Mouse (Mus musculus): ENCODE measurements around the gene Wdr48.

Gene Wdr48

GRCm38 (mm10) chr9:119925120-119925657, 30.5 kb downstream of the Wdr48 start:
- DNase-seq (ENCODE audit: low spot score): no peak

GRCm38 (mm10) chr9:119925729-119926128, 31.1 kb downstream of the Wdr48 start:
- DNase-seq (ENCODE audit: low spot score): no peak

DNA sequence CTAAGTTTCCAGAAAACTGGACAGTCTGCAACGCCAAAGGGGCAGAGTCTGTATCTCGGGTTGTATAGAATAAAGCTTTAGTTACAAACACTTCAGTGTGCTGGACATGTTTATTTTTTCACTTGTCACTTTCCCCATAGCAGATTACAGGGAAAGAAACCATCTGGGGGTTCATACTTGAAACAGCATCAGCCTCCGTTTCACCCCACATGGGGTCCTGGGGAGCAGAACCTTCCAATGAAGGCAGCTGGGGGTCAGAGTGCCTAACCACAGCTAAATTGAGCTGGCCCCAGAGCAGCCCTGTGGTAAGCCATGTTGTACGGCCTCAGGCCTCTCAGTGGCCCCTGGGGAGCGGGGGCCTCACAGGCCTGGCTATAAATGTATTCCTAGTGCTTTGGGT, 31.8 kb downstream of the Wdr48 start:
- DNase-seq (ENCODE audit: low spot score): no peak

- no peak for DNase-seq (ENCODE audit: low spot score)
Measured at GRCm38 (mm10) chr9:119932358-119932757, 37.7 kb downstream of the Wdr48 start.

DNA sequence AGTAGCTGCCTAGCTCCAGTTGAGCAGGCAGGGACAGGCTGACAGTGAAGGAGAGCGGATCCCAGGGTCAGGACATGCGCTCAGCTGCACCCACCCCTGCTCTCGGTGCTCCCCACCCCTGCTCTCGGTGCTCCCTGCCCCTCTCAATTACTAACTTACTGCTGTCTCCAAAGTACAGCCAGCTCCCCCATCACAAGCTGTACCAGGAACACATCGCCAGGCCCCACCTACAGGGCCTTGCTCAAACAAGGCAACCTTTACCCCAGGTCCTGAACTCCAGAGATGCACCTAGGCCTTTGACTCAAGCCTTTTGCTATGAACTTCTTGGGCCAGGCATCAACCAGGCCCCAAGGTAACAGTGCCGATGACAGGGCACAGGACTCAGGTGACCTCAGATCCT, 39.0 kb downstream of the Wdr48 start:
- no peak for DNase-seq (ENCODE audit: low spot score)

DNA sequence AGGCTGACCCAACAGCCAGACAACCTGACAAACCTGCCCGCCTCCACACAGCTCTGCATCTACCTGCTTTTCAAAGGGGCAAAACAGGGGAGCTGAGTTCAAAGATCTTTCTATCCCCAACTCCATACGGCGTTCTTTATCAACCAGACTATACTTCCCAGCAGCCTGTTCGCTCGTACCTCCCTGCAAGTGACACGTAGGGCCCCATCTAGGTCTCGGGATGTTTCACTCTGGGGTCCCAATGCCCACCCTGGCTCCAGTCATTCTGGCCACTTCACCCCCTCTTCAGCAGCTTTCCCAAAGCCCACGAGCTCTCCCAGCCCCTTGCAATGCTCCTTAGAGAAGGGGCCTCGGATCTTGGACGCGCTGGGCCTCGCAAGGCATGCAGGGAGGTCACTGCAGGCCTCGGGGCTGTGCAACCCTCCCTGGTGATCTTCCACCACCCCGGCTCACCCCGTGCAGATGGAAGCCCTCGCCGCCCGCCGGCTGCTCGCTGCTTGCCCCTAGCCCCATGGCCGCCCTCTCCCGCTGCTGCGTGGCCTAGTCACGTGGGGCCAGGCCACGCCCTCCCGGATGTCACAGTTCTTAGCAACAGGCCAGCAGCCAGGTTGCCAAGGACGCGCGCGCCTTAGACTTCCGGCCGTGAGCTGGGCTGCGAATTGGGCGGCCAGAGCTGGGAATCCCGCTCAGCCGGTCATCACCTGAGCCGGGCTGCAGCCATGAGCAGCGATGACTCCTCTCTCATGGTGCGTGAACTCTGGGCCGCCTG, 42.5 kb downstream of the Wdr48 start, which contains the start of the genes Gorasp1 and Ttc21a:
Gene Gorasp1 (minus strand): TSS at position 561 of the 769 bp plus-strand sequence.
Gene Ttc21a (plus strand): TSS at position 602 of the 769 bp plus-strand sequence.
- peak; percentile 74 for DNase-seq (ENCODE audit: low spot score)

DNA sequence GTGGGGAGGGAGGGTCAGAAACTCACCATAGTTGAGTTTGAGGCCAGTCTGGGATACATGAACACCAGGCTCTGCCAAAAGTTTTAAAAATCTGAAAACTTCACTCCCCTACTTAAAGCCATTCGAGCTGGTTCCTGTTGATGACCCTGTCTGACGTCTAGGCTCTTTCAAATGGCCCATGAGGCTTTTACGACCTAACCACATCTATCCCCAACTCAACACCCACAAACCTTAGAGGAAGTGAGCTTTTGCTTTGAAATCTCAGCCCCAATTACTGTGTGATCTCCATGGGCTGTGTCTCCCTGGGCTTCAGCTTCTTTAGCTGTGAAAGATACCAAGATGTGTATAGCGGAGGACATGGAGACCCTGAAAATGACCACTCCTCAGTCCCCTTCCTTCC, 43.8 kb downstream of the Wdr48 start:
- DNase-seq (ENCODE audit: low spot score): no peak

- DNase-seq (ENCODE audit: low spot score): no peak
Measured at GRCm38 (mm10) chr9:119939646-119940045, 45.0 kb downstream of the Wdr48 start.

- no peak for DNase-seq (ENCODE audit: low spot score)
Measured at GRCm38 (mm10) chr9:119941407-119941806, 46.7 kb downstream of the Wdr48 start.

- DNase-seq (ENCODE audit: low spot score): no peak
Measured at GRCm38 (mm10) chr9:119941861-119942260, 47.2 kb downstream of the Wdr48 start.

- DNase-seq (ENCODE audit: low spot score): no peak
Measured at GRCm38 (mm10) chr9:119943326-119943725, 48.6 kb downstream of the Wdr48 start.

GRCm38 (mm10) chr9:119945173-119945900, 50.7 kb downstream of the Wdr48 start:
- DNase-seq (ENCODE audit: low spot score): no peak

DNA sequence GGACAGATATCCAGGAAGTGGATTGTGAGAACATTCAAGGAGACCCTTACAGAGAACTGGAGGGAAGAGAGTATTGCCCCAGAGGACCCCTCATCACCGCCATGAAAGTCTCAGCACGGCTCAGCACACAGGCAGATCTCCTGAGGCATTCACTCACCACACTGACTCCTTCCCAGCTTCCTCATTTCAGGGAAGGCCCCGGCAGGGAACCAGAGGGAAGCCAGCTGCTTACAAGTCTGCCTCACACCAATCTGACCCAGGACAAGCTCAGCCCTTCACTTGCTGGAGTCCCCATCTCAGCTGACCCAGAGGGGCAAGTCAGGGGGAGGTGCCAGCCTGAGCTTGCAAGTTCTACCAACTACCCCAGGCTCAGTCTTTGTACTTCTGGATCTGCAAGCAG, 54.1 kb downstream of the Wdr48 start:
- no peak for DNase-seq (ENCODE audit: low spot score)

DNA sequence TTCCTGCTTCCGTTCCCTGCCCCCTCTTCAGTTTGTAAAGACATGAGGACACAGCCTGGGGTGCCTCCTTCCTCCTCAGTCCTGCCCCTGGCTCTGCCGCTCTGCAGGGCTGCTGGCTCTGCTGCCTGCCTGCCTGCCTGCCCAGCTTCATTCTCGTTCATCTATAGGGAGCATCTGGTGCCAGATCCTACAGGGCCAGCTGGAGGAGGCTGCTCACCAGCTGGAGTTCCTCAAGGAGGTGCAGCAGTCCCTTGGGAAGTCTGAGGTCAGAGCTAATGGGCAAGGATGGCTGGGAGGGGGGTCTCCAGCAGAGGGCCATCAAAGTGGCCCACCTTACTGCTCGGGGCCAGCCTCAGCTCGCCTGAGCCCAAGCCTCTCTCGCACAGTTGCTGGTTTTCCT, 55.8 kb downstream of the Wdr48 start:
- no peak for DNase-seq (ENCODE audit: low spot score)

DNA sequence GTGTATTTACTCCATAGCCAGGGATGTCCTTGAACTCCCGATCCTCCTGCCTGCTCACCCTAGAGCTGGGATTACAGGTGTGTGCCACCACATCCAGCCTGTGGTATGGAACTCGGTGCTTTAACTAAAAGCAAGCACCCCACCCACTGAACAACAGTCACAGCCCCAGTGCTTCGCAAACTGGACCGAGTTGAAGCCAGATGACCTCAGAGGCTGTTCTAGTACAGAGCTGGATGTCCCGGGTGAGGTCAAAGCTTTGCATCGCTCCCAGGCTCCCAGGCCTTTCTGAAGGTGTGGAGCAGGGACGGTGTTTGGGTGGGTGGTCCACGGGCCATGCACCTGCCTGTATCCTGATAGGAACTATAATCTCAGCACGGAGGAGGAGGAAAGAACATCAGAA, 56.7 kb downstream of the Wdr48 start:
- DNase-seq (ENCODE audit: low spot score): no peak

DNA sequence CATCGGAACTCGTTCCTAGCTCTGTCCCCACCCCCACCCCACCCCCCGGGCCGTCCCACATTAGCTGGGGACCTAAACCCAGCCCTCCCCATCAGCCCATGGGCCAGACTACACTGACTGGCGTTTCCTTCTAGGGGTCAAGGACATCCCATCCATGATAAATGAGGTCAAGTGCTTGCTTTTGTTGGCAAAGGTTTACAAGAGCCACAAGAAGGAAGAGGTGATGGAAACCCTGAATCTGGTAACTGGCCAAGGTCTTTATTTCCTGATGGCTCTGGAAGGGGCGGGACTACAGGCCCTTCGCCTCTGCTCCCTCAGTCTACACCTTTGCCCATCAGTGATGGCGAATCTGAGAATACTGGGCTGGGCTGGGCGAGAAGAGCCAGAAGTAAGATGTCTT, 64.2 kb downstream of the Wdr48 start:
- no peak for DNase-seq (ENCODE audit: low spot score)

- DNase-seq (ENCODE audit: low spot score): no peak
Measured at GRCm38 (mm10) chr9:119962216-119962615, 67.5 kb downstream of the Wdr48 start.

DNA sequence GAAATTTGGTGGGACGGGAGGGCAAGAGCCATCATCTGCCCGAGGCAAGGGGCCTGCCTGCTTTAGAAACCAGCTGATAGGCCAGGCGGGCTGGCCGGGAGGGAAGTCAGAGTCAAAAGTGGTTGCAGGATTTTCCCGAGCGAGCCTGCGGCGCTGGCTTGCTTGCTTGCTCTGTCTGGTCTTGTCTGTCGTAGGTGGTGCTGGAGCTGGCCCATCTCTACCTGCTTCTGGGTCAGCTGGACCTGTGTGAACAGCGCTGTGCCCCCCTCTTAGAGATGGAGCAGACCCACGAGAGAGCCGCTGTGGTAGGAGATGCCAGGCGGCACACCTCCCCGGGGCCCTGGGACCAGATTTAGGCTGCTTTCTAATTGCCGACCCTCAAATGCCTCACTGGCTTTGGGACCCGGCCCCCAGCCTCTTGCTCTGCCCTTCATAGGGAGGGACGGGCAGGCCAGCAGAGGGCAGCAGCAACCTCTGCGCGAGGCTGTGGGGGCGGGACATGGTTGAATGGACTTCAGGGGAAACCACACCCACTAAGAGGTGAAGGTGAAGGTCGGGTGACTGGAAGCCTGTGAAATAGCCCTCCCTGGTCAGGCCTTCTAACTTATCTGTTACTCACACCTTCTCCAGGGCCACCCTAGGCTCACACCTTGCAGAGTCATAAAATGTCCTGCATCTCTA, 68.4 kb downstream of the Wdr48 start:
- DNase-seq (ENCODE audit: low spot score): no peak

- DNase-seq (ENCODE audit: low spot score): no peak
Measured at GRCm38 (mm10) chr9:119964206-119964605, 69.5 kb downstream of the Wdr48 start.

GRCm38 (mm10) chr9:119965186-119965585, 70.5 kb downstream of the Wdr48 start:
- DNase-seq (ENCODE audit: low spot score): no peak

DNA sequence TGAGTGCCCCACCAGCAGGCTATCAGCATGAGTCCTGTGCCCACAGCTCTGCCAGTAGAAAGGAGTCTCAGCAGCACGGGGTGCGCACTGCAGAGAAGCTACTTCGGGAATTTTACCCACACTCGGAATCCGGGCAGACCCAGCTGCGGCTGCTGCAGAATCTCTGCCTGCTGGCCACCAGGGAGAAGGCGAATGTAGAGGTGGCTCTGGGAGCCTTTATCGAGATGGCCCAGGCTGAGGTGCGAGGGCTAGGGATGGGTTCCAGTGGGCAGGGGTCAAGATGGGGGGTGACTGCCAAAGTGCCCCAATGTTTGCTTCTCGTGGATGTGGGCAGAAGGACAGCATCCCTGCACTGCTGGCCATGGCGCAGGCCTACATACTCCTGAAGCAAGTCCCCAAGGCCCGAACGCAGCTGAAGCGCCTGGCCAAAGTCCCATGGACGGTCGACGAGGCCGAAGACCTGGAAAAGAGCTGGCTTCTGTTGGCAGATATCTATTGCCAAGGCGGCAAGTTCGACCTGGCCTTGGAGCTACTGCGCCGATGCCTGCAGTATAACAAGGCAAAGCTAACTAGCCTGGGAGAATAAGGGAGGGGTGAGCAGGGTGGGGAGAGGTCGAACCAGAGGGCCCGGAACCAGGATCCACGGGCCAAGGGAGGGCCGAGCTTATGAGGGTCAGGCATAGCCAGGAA, 71.7 kb downstream of the Wdr48 start:
- no peak for DNase-seq (ENCODE audit: low spot score)

GRCm38 (mm10) chr9:119969811-119970210, 75.1 kb downstream of the Wdr48 start:
- DNase-seq (ENCODE audit: low spot score): no peak

All from layer of hippocampus, adult 9-10 months (tissue).